11 mouse cellular contexts compared by ENCODE assay signal in genomic region chr7:98488398-98489130, GRCm38 (mm10). TPM values are rescaled to one million over a fixed set of nuclear protein-coding genes. Genes with fewer than 3 reads are reported as not detected.
DNase-seq lines count a peak whose midpoint lies in the region; ATAC-seq lines count a peak whose summit lies in the region.
"Had no signal": no experiment of that assay in that cellular context is flagged by ENCODE, and none has a peak within 500 bp of the region (broad histone marks: within the 10 kb centered on the region; RNA-seq: fewer than 3 reads in every experiment).

No protein-coding gene starts in this region.

- no peak overlapping the region for H3K4me3 ChIP-seq in embryonic facial prominence, embryonic 13.5 days
- H3K4me3 ChIP-seq in embryonic facial prominence, embryonic 10.5 days: no peak overlapping the region
- H3K4me3 ChIP-seq in liver, embryonic 11.5 days (ENCODE audit: low read depth, low read length): no peak overlapping the region
- no peak overlapping the region for H3K4me3 ChIP-seq in liver, embryonic 12.5 days

- H3K27me3 ChIP-seq in embryonic facial prominence, embryonic 13.5 days: no peaks in the 10 kb centered on the region; the same call in 1 of the 2 replicates
- H3K27me3 ChIP-seq in embryonic facial prominence, embryonic 10.5 days (replicated peaks; ENCODE audit: low read depth, poor library complexity, severe bottlenecking): peaks cover 45% of the 10 kb centered on the region
- H3K27me3 ChIP-seq in liver, embryonic 11.5 days (replicated peaks; ENCODE audit: control insufficient read depth, insufficient read depth, low read length): peaks cover 22% of the 10 kb centered on the region
- peaks cover 65% of the 10 kb centered on the region for H3K27me3 ChIP-seq in liver, embryonic 12.5 days (replicated peaks)

- no peak overlapping the region for H3K9ac ChIP-seq in embryonic facial prominence, embryonic 13.5 days
- H3K9ac ChIP-seq in liver, embryonic 11.5 days (ENCODE audit: low read depth, low read length): no peak overlapping the region
- no peak overlapping the region for H3K9ac ChIP-seq in liver, embryonic 12.5 days

- no peak for DNase-seq in embryonic facial prominence, embryonic 10.5 days (ENCODE audit: low spot score)
- DNase-seq in liver, embryonic 11.5 days (ENCODE audit: low spot score): no peak
- DNase-seq in thymus, adult 18-20 months: peak; percentile 64 to 81
- no peak for DNase-seq in urinary bladder, adult 18-20 months (ENCODE audit: low spot score in 2 of 2)
- DNase-seq in layer of hippocampus, adult 9-11 months: no peak
- DNase-seq: right cerebral cortex, postnatal 14 days had no signal

- no peaks in the 10 kb centered on the region for H3K9me3 ChIP-seq in embryonic facial prominence, embryonic 13.5 days
- no peaks in the 10 kb centered on the region for H3K9me3 ChIP-seq in embryonic facial prominence, embryonic 10.5 days
- no peaks in the 10 kb centered on the region for H3K9me3 ChIP-seq in liver, embryonic 11.5 days (ENCODE audit: control insufficient read depth, low read length)
- H3K9me3 ChIP-seq in liver, embryonic 12.5 days (replicated peaks): no peaks in the 10 kb centered on the region

- 86% methylated on average over 13 of the region's 13 CpGs for WGBS in embryonic facial prominence, embryonic 13.5 days
- WGBS in embryonic facial prominence, embryonic 10.5 days: 85% methylated on average over 13 of the region's 13 CpGs
- WGBS in liver, embryonic 11.5 days: 74% methylated on average over 13 of the region's 13 CpGs
- 62% methylated on average over 13 of the region's 13 CpGs for WGBS in liver, embryonic 12.5 days (ENCODE audit: insufficient replicate concordance)

- no peak for ATAC-seq in embryonic facial prominence, embryonic 13.5 days (ENCODE audit: insufficient number of reproducible peaks, insufficient read depth, low FRiP score, low TSS enrichment, low read depth)
- ATAC-seq in liver, embryonic 11.5 days (replicated peaks; ENCODE audit: low FRiP score): no peak
- no peak for ATAC-seq in liver, embryonic 12.5 days
- ATAC-seq in megakaryocyte progenitor cell, adult 5-6 weeks (replicated peaks; ENCODE audit: poor library complexity): 0 out of 2 replicates have a peak, but pooled peaks have one; percentile 16

- peaks cover 49% of the 10 kb centered on the region for H3K4me1 ChIP-seq in embryonic facial prominence, embryonic 13.5 days
- peaks cover 27% of the 10 kb centered on the region for H3K4me1 ChIP-seq in embryonic facial prominence, embryonic 10.5 days
- peaks cover 9% of the 10 kb centered on the region for H3K4me1 ChIP-seq in liver, embryonic 11.5 days (replicated peaks; ENCODE audit: control insufficient read depth, insufficient read depth, low read length)
- peaks cover 23% of the 10 kb centered on the region for H3K4me1 ChIP-seq in liver, embryonic 12.5 days

- H3K27ac ChIP-seq in embryonic facial prominence, embryonic 13.5 days: no peak overlapping the region
- no peak overlapping the region for H3K27ac ChIP-seq in embryonic facial prominence, embryonic 10.5 days (replicated peaks)
- H3K27ac ChIP-seq in liver, embryonic 11.5 days (ENCODE audit: low read depth, low read length): no peak overlapping the region
- no peak overlapping the region for H3K27ac ChIP-seq in liver, embryonic 12.5 days

- peak overlapping the region; percentile 79; the same call in 1 of the 2 replicates for H3K4me2 ChIP-seq in embryonic facial prominence, embryonic 13.5 days
- H3K4me2 ChIP-seq in liver, embryonic 11.5 days: peak overlapping the region; percentile 10
- H3K4me2 ChIP-seq in liver, embryonic 12.5 days: no peak overlapping the region

- no peaks in the 10 kb centered on the region for H3K36me3 ChIP-seq in embryonic facial prominence, embryonic 13.5 days
- no peaks in the 10 kb centered on the region for H3K36me3 ChIP-seq in embryonic facial prominence, embryonic 10.5 days (replicated peaks)
- H3K36me3 ChIP-seq in liver, embryonic 11.5 days (ENCODE audit: control insufficient read depth, insufficient read depth, low read length): no peaks in the 10 kb centered on the region
- H3K36me3 ChIP-seq in liver, embryonic 12.5 days: no peaks in the 10 kb centered on the region

RNA-seq across cellular contexts. Expression of gene Lrrc32, which starts 0.5 kb away (rescaled TPM):
- 3.9 and 4.0 TPM in 2 replicates for polyA plus RNA-seq in embryonic facial prominence, embryonic 13.5 days (2015; fragmentation: Nextera tagmentation; extraction: Ambion mirVana)
- polyA plus RNA-seq in embryonic facial prominence, embryonic 10.5 days (2016; fragmentation: Nextera tagmentation; extraction: Ambion mirVana): 3.6 and 3.7 TPM in 2 replicates
- 17.1 and 21.0 TPM in 2 replicates for polyA plus RNA-seq in liver, embryonic 11.5 days (2014; fragmentation: Nextera tagmentation; extraction: Ambion mirVana)
- 7.4 and 8.3 TPM in 2 replicates for polyA plus RNA-seq in liver, embryonic 12.5 days (2016; fragmentation: Nextera tagmentation; extraction: Ambion mirVana)
- 0.05 TPM in 1 of 2 replicates, not detected in the other for total RNA-seq in megakaryocyte progenitor cell, adult 5-6 weeks (2015)
- total RNA-seq in megakaryocyte progenitor cell, adult 5-6 weeks (2017): 0.04 TPM in 1 of 2 replicates, not detected in the other

RNA-seq across cellular contexts. Expression of gene Gucy2d, which starts 48.3 kb away (rescaled TPM):
- polyA plus RNA-seq in embryonic facial prominence, embryonic 13.5 days (2015; fragmentation: Nextera tagmentation; extraction: Ambion mirVana): not detected in 2 replicates
- polyA plus RNA-seq in embryonic facial prominence, embryonic 10.5 days (2016; fragmentation: Nextera tagmentation; extraction: Ambion mirVana): not detected in 2 replicates
- polyA plus RNA-seq in liver, embryonic 11.5 days (2014; fragmentation: Nextera tagmentation; extraction: Ambion mirVana): not detected in 2 replicates
- not detected in 2 replicates for polyA plus RNA-seq in liver, embryonic 12.5 days (2016; fragmentation: Nextera tagmentation; extraction: Ambion mirVana)
- not detected in 2 replicates for total RNA-seq in megakaryocyte progenitor cell, adult 5-6 weeks (2015)
- not detected in 2 replicates for total RNA-seq in megakaryocyte progenitor cell, adult 5-6 weeks (2017)
- polyA plus RNA-seq: C2C12; limb, embryonic 14.5 days had no signal

Comparison
In these comparisons a context has a peak if more than half of its experiments do, and no peak if none do; other contexts are left out.
1. DNase-seq: peak in thymus, adult 18-20 months (2 of 2); none in embryonic facial prominence, embryonic 10.5 days (single experiment), liver, embryonic 11.5 days (single experiment), urinary bladder, adult 18-20 months (0 of 2) and layer of hippocampus, adult 9-11 months (single experiment).